29 mouse cellular contexts compared by ENCODE assay signal in the genomic region with DNA sequence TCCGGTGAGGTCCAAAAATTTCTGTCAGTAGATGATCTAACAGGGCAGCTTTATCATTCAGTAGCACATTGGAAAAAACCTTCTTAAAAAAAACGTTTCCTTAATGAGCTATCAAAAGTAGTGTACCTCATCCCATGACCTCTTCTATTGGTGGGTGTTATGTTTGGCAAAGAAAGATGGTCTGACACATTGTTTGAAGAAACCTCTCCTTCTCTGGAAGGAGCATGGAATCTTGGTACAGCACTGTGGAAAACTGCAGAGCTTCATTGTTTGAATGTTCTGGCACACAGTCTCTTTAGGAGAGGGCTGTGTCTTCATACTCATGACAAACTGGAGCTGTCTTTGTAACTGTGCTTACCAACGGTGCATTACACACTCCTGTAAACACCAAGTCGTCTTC. TPM values are rescaled to one million over a fixed set of nuclear protein-coding genes. Genes with fewer than 3 reads are reported as not detected.
DNase-seq lines count a peak whose midpoint lies in the region; ATAC-seq and TF ChIP-seq lines count a peak whose summit lies in the region.
"Had no signal": no experiment of that assay in that cellular context is flagged by ENCODE, and none has a peak within 500 bp of the region (broad histone marks: within the 10 kb centered on the region; RNA-seq: fewer than 3 reads in every experiment).

No protein-coding gene starts in this region.

- H3K9ac ChIP-seq in heart, embryonic 13.5 days, result no peak overlapping the region
- H3K9ac ChIP-seq in lung, postnatal 0 days (replicated peaks; ENCODE audit: low read depth), result no peak overlapping the region
- H3K9ac ChIP-seq in heart, embryonic 16.5 days (ENCODE audit: low read length), result no peak overlapping the region
- H3K9ac ChIP-seq: embryonic facial prominence, embryonic 15.5 days; forebrain, embryonic 15.5 days; hindbrain, embryonic 13.5 days; kidney, embryonic 15.5 days; liver, embryonic 13.5 days had no signal

- no peaks in the 10 kb centered on the region for H3K9me3 ChIP-seq in heart, embryonic 13.5 days
- no peaks in the 10 kb centered on the region for H3K9me3 ChIP-seq in lung, postnatal 0 days (ENCODE audit: low read length)
- no peaks in the 10 kb centered on the region for H3K9me3 ChIP-seq in heart, embryonic 16.5 days (replicated peaks; ENCODE audit: control insufficient read depth, low read length)
- H3K9me3 ChIP-seq: embryonic facial prominence, embryonic 15.5 days; forebrain, embryonic 15.5 days; hindbrain, embryonic 13.5 days; kidney, embryonic 15.5 days; liver, embryonic 13.5 days had no signal

- no peak overlapping the region for H3K4me2 ChIP-seq in heart, embryonic 13.5 days
- no peak overlapping the region for H3K4me2 ChIP-seq in lung, postnatal 0 days (replicated peaks; ENCODE audit: low read depth, low read length)
- no peak overlapping the region for H3K4me2 ChIP-seq in heart, embryonic 16.5 days (ENCODE audit: low read depth, low read length)
- H3K4me2 ChIP-seq: embryonic facial prominence, embryonic 15.5 days; forebrain, embryonic 15.5 days; hindbrain, embryonic 13.5 days; kidney, embryonic 15.5 days; liver, embryonic 13.5 days; midbrain, embryonic 11.5 days had no signal

- no peaks in the 10 kb centered on the region for H3K36me3 ChIP-seq in heart, embryonic 13.5 days
- no peaks in the 10 kb centered on the region for H3K36me3 ChIP-seq in lung, postnatal 0 days (ENCODE audit: insufficient read depth, low read length)
- no peaks in the 10 kb centered on the region for H3K36me3 ChIP-seq in heart, embryonic 16.5 days (ENCODE audit: control insufficient read depth, insufficient read depth)
- H3K36me3 ChIP-seq: embryonic facial prominence, embryonic 15.5 days; forebrain, embryonic 15.5 days; hindbrain, embryonic 13.5 days; kidney, embryonic 15.5 days; liver, embryonic 13.5 days had no signal

- WGBS in heart, embryonic 13.5 days, result 50% methylated on average over 4 of the region's 4 CpGs
- 37% methylated on average over 4 of the region's 4 CpGs for WGBS in lung, postnatal 0 days
- 36% methylated on average over 4 of the region's 4 CpGs for WGBS in heart, embryonic 16.5 days

- no peak for TF ChIP-seq CTCF in lung, postnatal 0 days (IDR thresholded peaks at IDR 0.05)

- H3K27ac ChIP-seq in heart, embryonic 13.5 days (replicated peaks), result peak overlapping the region; percentile 73
- no peak overlapping the region for H3K27ac ChIP-seq in lung, postnatal 0 days (ENCODE audit: low read length)
- peak overlapping the region; percentile 21; the same call in 1 of the 2 replicates for H3K27ac ChIP-seq in heart, embryonic 16.5 days (ENCODE audit: low read length)
- H3K27ac ChIP-seq: embryonic facial prominence, embryonic 15.5 days; forebrain, embryonic 15.5 days; hindbrain, embryonic 13.5 days; kidney, embryonic 15.5 days; liver, embryonic 13.5 days had no signal

- H3K4me3 ChIP-seq in heart, embryonic 13.5 days, result no peak overlapping the region
- no peak overlapping the region for H3K4me3 ChIP-seq in lung, postnatal 0 days (ENCODE audit: low read depth, low read length)
- H3K4me3 ChIP-seq in heart, embryonic 16.5 days (ENCODE audit: low read length), result no peak overlapping the region
- H3K4me3 ChIP-seq: embryonic facial prominence, embryonic 15.5 days; forebrain, embryonic 15.5 days; hindbrain, embryonic 13.5 days; kidney, embryonic 15.5 days; liver, embryonic 13.5 days had no signal

- ATAC-seq in heart, embryonic 13.5 days (ENCODE audit: extremely low read depth, insufficient number of reproducible peaks, low FRiP score, low TSS enrichment), result no peak
- peak; percentile 61 for ATAC-seq in lung, postnatal 0 days
- peak; percentile 65 for ATAC-seq in heart, embryonic 16.5 days (replicated peaks; ENCODE audit: extremely low read depth, insufficient read depth, low FRiP score)
- ATAC-seq: forebrain, embryonic 15.5 days had no signal

- DNase-seq in heart, postnatal 36 days, result no peak
- DNase-seq in lung, postnatal 0 days (ENCODE audit: low spot score), result peak; percentile 59
- DNase-seq in lung, postnatal 14 days, result no peak
- no peak for DNase-seq in right cerebral cortex, postnatal 36 days (ENCODE audit: low spot score in 2 of 2)
- no peak for DNase-seq in left cerebral cortex, adult 9 months (ENCODE audit: low spot score in 2 of 2)
- DNase-seq: adrenal gland, postnatal 25 days; cerebellum, adult 9-11 months; gastrocnemius, postnatal 10 days; kidney, adult 11 months; kidney, postnatal 36 days; liver, embryonic 13.5 days; right cerebral cortex, postnatal 4 days; thymus, adult 18-20 months; thymus, postnatal 36 days had no signal

- H3K27me3 ChIP-seq in heart, embryonic 13.5 days (replicated peaks), result no peaks in the 10 kb centered on the region
- no peaks in the 10 kb centered on the region for H3K27me3 ChIP-seq in lung, postnatal 0 days (replicated peaks; ENCODE audit: insufficient read depth, low read length)
- H3K27me3 ChIP-seq in heart, embryonic 16.5 days (ENCODE audit: control insufficient read depth, insufficient read depth, low read length), result no peaks in the 10 kb centered on the region
- H3K27me3 ChIP-seq: embryonic facial prominence, embryonic 15.5 days; forebrain, embryonic 15.5 days; kidney, embryonic 15.5 days; liver, embryonic 13.5 days had no signal

- peak; percentile 49; the same call in 1 of the 2 replicates for TF ChIP-seq EP300 in lung, postnatal 0 days (IDR thresholded peaks at IDR 0.05)

- intact Hi-C loops in heart, postnatal 36 days (cut with DNase I), result loop anchor here (2.0 to 10.0 kb wide), 2 partner anchors 14 to 158 kb away; partner anchors contain the start of gene Agl

- H3K4me1 ChIP-seq in heart, embryonic 13.5 days, result peaks cover 11% of the 10 kb centered on the region; the same call in 1 of the 2 replicates
- no peaks in the 10 kb centered on the region for H3K4me1 ChIP-seq in lung, postnatal 0 days (ENCODE audit: insufficient read depth, low read depth, low read length)
- peaks cover 4% of the 10 kb centered on the region for H3K4me1 ChIP-seq in heart, embryonic 16.5 days (ENCODE audit: control insufficient read depth, insufficient read depth, low read length)
- H3K4me1 ChIP-seq: liver, embryonic 13.5 days had no signal

RNA-seq across cellular contexts. Expression of gene 4930455H04Rik, which starts 4.9 kb away (rescaled TPM):
- not detected in 2 replicates for polyA plus RNA-seq in heart, embryonic 13.5 days (2015; fragmentation: Nextera tagmentation; extraction: Ambion mirVana)
- total RNA-seq in heart, postnatal 36 days (2021), result not detected
- not detected in 2 replicates for polyA plus RNA-seq in lung, postnatal 0 days (2015; fragmentation: Nextera tagmentation; extraction: Ambion mirVana)
- polyA plus RNA-seq in heart, embryonic 16.5 days (2015; fragmentation: Nextera tagmentation; extraction: Ambion mirVana), result 0.14 TPM in 1 of 2 replicates, not detected in the other
- total RNA-seq: adrenal gland, postnatal 25 days; common myeloid progenitor, adult 5-6 weeks; left cerebral cortex, adult 18-20 months; left cerebral cortex, postnatal 36 days; midbrain, postnatal 0 days had no signal
- polyA plus RNA-seq: brain, embryonic 14.5 days; embryonic facial prominence, embryonic 15.5 days; forebrain, embryonic 15.5 days; hindbrain, embryonic 13.5 days; kidney, embryonic 15.5 days; limb, embryonic 14.5 days; liver, embryonic 13.5 days; midbrain, embryonic 11.5 days; midbrain, postnatal 0 days; neural tube, embryonic 14.5 days; stomach, embryonic 16.5 days had no signal

RNA-seq across cellular contexts. Expression of gene Palmd, which starts 5.6 kb away (rescaled TPM):
- 13.2 and 13.6 TPM in 2 replicates for polyA plus RNA-seq in heart, embryonic 13.5 days (2015; fragmentation: Nextera tagmentation; extraction: Ambion mirVana)
- 10 to 100 TPM; 47.0 to 64.1 TPM for total RNA-seq in heart, postnatal 36 days (2021)
- polyA plus RNA-seq in lung, postnatal 0 days (2015; fragmentation: Nextera tagmentation; extraction: Ambion mirVana), result 16.1 and 23.0 TPM in 2 replicates
- 16.3 and 19.8 TPM in 2 replicates for polyA plus RNA-seq in heart, embryonic 16.5 days (2015; fragmentation: Nextera tagmentation; extraction: Ambion mirVana)
- total RNA-seq: common myeloid progenitor, adult 5-6 weeks had no signal
